Mouse (Mus musculus) lung, postnatal 14 days (tissue): ENCODE data around the gene Sik2.

Experiments
- DNase-seq: peaks from one replicate; pipeline ENCODE4 v3.0.0; 2021

Gene Sik2

DNA sequence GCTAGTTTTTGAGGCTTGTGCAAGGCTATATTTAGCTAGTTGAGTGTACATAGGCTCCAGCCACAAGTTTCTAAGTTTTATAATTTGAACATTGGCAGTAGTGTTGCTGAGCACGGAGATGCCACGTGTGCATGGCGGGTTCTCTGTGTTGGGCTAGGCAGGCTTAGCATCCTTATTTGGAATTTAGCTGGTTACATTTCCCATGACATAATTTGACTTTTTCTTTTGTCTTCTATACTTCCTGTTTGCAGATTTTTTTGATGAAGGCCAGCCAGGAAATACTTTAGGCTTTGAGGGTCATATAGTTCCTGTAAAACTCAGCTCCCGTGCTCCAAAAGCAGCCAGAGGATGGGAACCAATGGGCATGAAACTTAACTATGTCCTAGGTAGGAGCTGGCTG is 145.0 kb downstream of the Sik2 start:
- no peak for DNase-seq

GRCm38 (mm10) chr9:50861119-50861839 is 147.6 kb downstream of the Sik2 start:
- DNase-seq = no peak

DNA sequence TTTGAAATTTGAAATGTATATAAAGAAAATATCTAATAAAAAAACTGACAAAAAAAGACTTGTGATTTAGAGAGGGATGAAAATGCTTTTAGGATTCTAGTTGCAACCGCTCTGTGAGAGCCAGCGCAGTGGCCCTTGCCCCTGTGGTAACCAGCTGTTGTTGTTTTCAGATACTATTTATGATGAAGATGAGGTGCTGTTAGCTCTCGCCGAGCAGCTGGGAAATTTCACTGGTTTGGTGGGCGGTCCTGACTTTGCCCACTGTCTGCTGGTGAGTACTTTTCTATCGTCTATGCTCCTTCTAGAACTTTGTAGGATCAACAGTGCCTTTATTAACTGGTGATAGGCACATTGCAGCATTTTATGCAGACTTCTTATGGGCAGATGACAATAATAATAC is 150.2 kb downstream of the Sik2 start:
- peak; percentile 36 for DNase-seq

- DNase-seq = peak; percentile 48
Observed at GRCm38 (mm10) chr9:50857082-50857641, 151.7 kb downstream of the Sik2 start.

DNA sequence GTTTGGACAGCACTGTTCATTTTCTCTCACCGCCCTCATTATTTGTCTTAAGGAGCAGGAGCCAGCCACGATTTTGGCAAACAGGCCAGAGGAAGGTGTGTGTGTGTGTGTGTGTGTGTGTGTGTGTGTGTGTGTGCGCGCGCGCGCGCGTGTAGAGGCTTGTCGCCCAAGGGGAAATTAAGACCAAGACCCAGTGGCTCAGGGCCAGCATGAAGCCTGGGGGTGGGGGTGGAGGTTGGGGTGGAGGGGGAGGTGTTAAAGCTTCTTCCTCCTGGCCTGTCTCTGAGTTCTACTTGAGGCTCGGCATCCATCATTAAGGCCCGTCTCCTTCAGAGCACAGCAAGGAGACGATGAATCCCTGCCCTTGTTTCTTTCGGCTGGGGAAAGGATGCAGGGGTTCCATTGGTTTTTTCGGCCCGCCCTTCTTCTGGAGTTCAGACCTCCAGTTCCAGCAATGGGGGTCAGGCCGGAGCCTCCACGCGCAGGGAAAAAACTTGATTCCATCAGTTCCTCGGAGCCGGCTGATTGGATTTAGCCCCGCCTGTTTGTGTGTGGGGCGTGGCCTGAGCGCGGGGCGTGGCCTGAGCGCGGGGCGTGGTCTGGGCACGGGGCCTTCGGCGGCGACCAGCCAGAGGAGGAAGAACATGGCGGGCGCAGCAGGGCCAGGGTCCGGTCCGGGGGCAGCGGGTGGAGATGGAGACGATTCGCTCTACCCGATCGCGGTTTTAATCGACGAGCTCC is 152.4 kb downstream of the Sik2 start:
- peak; percentile 94 for DNase-seq

- no peak for DNase-seq
Observed at GRCm38 (mm10) chr9:50855780-50856179, 153.1 kb downstream of the Sik2 start.

GRCm38 (mm10) chr9:50855133-50855766 is 153.6 kb downstream of the Sik2 start:
- DNase-seq = no peak

GRCm38 (mm10) chr9:50854376-50854775 is 154.5 kb downstream of the Sik2 start:
- DNase-seq = no peak

- DNase-seq = no peak
Observed at GRCm38 (mm10) chr9:50852634-50853349, 156.1 kb downstream of the Sik2 start.

DNA sequence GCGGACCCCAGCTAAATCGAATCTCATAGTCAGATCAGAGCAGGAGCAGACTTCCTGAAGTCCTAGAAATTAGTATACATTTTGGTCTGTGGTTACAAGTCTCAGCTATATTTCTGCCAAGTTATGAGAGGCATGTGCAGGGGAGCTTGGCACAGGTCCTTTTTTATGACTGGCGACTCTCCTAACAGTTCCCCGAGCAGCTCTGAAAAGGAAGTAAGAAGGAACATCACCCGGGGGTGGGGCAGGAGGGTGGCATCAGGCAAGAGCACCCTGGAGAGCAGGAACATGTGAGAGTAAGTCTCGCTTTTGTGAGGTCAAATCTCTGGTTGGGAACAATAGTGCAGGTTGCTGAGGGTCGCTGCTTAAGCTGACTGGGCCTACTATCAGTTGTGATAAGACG is 158.2 kb downstream of the Sik2 start:
- DNase-seq = peak; percentile 41

DNA sequence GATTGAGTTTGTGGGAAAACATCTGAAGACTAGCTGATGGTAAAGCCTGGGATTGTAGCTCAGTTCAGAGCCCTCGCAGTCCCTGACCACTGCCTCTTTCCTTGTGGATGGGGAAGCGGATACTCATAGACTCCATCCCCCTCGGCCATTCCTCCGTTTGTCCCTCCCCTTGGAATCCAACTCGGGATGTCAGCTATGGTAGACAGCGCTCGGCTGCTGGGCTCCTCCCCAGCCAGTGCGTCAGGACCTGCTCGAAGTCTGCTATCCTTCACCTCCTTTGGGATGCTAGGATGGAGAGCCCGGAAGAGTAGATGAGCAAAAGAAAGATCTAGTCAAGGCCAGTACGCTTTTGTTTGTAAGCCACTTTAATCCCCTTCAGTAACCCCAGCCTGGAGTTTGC is 158.6 kb downstream of the Sik2 start:
- DNase-seq = no peak

GRCm38 (mm10) chr9:50849755-50850154 is 159.1 kb downstream of the Sik2 start:
- DNase-seq = no peak

- peak; percentile 98 for DNase-seq
Observed at GRCm38 (mm10) chr9:50849249-50849648, 159.6 kb downstream of the Sik2 start.

DNA sequence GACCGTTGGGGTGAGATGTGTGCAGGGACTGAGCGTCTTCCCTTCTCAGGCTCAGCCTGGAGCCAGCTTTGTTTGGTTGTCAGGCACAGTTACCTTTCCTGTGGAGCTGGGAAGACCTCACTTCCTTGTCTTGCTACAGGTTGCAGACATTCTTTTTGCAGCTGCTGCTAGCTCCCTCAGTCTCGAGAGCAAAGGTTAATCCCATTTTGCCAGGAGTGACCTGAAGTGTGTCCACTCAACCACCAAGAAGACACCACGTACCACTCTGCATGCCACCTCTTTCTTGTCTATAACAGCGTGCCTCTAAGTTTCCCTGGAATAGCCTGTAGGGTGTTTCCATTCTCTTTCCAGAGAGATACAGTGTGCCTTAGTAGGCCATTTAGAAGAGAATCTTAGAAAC is 160.1 kb downstream of the Sik2 start:
- DNase-seq = no peak

DNA sequence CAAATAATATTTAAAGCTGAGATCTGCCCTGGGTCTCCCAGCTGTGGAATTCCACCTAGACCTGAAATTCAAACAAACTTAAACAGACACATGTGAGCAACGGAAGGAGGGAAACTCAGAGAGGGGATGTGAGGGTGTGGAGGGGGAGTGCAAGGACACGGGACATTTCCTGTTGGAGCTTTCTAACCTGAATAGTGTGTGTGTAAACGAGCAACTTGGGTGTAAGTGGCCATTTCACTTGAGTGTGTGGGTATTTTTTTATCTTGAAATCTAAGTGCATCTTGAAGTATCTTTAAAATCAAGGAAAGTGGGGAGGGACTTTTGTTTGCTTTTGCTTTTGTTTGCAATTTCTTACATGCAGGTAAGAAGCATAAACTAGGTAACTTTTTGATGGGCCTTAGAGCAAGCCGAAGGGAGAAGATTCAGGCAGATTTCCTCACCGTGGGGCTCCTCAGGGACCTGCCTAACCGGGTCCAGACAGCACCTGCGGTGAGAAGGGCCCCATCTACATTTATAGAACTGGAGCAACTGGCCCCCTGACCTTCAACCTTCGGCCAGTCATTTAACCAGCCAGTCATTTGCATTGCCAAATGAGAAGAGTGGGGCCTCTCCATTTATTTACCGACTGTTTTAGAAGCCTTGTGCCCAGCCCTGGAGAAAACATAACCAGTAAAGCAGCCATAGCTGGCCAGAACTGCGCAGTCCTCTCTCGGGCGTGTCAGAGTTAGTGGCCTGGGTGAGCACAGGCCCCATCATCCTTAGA is 161.1 kb downstream of the Sik2 start:
- DNase-seq = no peak

- DNase-seq = no peak
Observed at GRCm38 (mm10) chr9:50847133-50847532, 161.7 kb downstream of the Sik2 start.

GRCm38 (mm10) chr9:50845547-50845946 is 163.3 kb downstream of the Sik2 start:
- DNase-seq = no peak

- no peak for DNase-seq
Observed at GRCm38 (mm10) chr9:50845081-50845480, 163.8 kb downstream of the Sik2 start, which contains the start of gene Ppp2r1b. Gene Ppp2r1b, plus strand, starts transcription at chr9:50845301.
